Mouse (Mus musculus) brain, embryonic 14.5 days (tissue): ENCODE results near the gene Npas3. TPM values are rescaled to one million over a fixed set of nuclear protein-coding genes. Genes with fewer than 3 reads are reported as not detected.

Source experiments
- DNase-seq: peaks from one replicate; pipeline ENCODE4 v3.0.0-alpha.2; 2011; ENCODE audit warnings: low read depth
- CTCF ChIP-seq: fragments of 200-500 bp; IDR thresholded peaks from 2 replicates; pipeline ENCODE4 v1.5.1; 2012; ENCODE audit warnings: inconsistent platforms, mild to moderate bottlenecking, moderate library complexity, borderline replicate concordance; ENCODE audit not compliant: insufficient read depth, insufficient read length; ENCODE audit errors: extremely low read depth
- POLR2A ChIP-seq: fragments of 200-500 bp; IDR thresholded peaks from 2 replicates; pipeline ENCODE4 v1.6.1; 2012; ENCODE audit warnings: mild to moderate bottlenecking, inconsistent platforms, borderline replicate concordance; ENCODE audit not compliant: poor library complexity, insufficient read depth, insufficient read length, severe bottlenecking; ENCODE audit errors: extremely low read depth
- polyA plus RNA-seq: library from polyadenylated mRNA; depleted of rRNA; stranded (reverse); fragments of >200 nt; gene quantifications from 2 replicates; pipeline ENCODE4 v1.2.3, GENCODE M21; 2012

Npas3 gene
- polyA plus RNA-seq, 1 experiment, result 34.2 TPM

GRCm38 (mm10) chr12:54105531-54105930 is 857.1 kb downstream of the Npas3 start:
- TF ChIP-seq CTCF (no peak), POLR2A (no peak)
- peak; percentile 77 for DNase-seq

- no peak for DNase-seq
- TF ChIP-seq POLR2A (no peak), CTCF (no peak)
These were observed 857.5 kb downstream of the Npas3 start for GRCm38 (mm10) chr12:54105946-54106345.

- TF ChIP-seq CTCF (no peak), POLR2A (no peak)
These were observed 861.9 kb downstream of the Npas3 start for GRCm38 (mm10) chr12:54110342-54110741.

GRCm38 (mm10) chr12:54110930-54111329 is 862.5 kb downstream of the Npas3 start:
- TF ChIP-seq POLR2A, result no peak
- DNase-seq, result peak; percentile 66

More at GRCm38 (mm10) chr12:54110342-54110741, 861.9 kb downstream of the Npas3 start:
- DNase-seq, result no peak

- TF ChIP-seq POLR2A, result no peak
- TF ChIP-seq CTCF, result no peak
- no peak for DNase-seq
These were observed 871.9 kb downstream of the Npas3 start for GRCm38 (mm10) chr12:54120386-54120785.

- peak; percentile 57 for DNase-seq
- TF ChIP-seq POLR2A (no peak), CTCF (no peak)
These were observed 872.8 kb downstream of the Npas3 start for GRCm38 (mm10) chr12:54121286-54121685.
